Mouse (Mus musculus) adrenal gland, adult 8-10 months (tissue): ENCODE measurements around the gene Olfr1490. TPM values are rescaled to one million over a fixed set of nuclear protein-coding genes. Genes with fewer than 3 reads are reported as not detected.
"Not testable (repeated sequence)": the region's sequence is repeated elsewhere in the genome, so short reads cannot be mapped to it uniquely, and the experiment has no call there.

ENCODE experiments used
- DNase-seq: peaks from one replicate; pipeline ENCODE4 v3.0.0; 2022
- microRNA-seq, 2 experiments: library from miRNA; unstranded; fragments of <30 nt; microRNA quantifications; one replicate each; pipeline ENCODE4 v1.2.0; 2022
- total RNA-seq, 4 experiments: library from RNA; stranded (reverse); gene quantifications; 2 replicates each; pipeline ENCODE4 v1.2.4; 2022

Gene Olfr1490
- total RNA-seq = not detected

DNA sequence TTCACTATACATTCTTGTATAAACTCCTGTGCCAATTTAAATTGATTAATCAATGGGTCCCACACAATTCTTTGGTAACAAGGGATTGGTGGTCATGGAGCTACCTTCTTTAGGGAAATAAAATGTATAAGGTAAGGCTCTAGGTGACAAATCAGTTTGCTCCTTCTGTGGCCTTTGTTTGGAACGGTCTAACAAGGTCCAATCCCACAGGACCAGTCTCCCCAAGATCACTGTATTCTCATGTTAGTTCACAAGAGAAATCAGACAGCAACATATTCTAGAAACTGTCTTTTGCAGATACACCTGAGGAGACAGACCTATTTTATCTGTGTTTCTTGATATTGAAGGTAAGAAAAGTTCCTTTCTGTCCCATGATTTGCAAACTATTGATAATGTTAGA, at the start of gene Olfr1490:
TSS of gene Olfr1490 (plus strand) at position 301 of the 400 bp plus-strand sequence.
- no peak for DNase-seq

DNA sequence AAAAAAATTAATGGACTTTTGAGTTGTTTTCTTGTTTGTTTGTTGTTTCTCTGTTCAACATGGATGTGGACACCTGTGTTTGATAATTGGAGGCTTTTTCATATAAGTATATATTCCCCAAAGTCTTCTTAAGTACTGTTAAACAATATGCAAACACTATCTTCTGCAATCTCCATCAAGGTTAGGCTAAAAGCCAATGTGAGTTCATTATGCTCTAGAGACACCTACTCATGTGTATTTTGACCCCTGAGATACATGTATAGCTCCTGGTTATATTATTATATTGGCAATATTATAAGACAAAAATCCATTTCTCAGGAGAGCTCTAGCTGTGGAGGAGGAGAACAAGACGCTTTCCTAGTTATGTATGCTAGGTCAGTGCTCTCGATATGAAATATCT, 33.8 kb upstream of the Olfr1490 start, which contains the start of gene Olfr1487:
TSS of gene Olfr1487 (plus strand) at position 301 of the 400 bp plus-strand sequence.
- DNase-seq = not testable (repeated sequence)

DNA sequence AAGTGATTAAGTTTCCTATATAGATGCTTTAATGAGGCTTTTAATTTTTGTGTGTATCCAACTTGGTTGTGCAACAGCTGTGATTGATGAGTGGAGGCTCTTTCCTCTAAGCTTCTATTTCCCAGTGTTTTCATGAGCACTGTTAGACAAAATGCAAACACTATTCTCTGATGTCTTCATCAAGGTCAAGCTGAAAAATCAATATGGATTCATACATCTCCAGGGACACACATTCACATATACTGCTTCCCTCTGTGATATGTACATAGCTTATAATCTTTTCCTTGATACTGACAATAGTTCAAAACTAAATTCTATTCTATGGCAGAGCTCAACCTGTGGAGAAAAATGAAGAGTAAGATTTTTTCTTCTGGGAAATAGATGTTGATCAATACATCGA, 19.6 kb upstream of the Olfr1490 start, which contains the start of gene Olfr1489:
TSS of gene Olfr1489 (plus strand) at position 301 of the 400 bp plus-strand sequence.
- DNase-seq = no peak

DNA sequence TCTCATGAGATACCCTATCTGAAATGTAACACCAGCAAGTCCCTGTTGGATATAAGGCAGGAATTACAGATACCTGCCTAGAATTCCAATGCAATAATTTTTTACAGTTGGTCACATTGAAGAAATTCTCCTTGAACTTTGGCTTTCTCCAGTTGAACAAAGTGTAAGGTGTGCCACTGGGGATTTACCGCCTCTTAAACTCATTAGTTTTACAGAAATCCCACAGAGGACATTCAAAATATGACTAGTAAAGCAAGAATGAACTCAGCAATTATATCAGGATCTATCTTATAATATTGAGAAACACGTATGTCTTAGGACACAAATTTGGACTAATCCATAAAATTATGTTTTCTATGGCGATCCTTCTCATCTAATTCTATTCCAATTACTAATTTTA, 46.1 kb downstream of the Olfr1490 start, which contains the start of gene Olfr1491:
TSS of gene Olfr1491 (plus strand) at position 301 of the 400 bp plus-strand sequence.
- no peak for DNase-seq

Small RNA genes within 50 kb of the gene (microRNA-seq; reads per million reads assigned to microRNA genes)
- 0 reads per million in 2 experiments for gene Gm23931

Other genes starting within 250 kb of the Olfr1490 start
- not detected for gene Olfr1469, start 243.2 kb upstream of the Olfr1490 start, total RNA-seq
- not detected for gene Olfr1471, start 207.7 kb upstream of the Olfr1490 start, total RNA-seq
- not detected for gene Olfr1472, start 195.0 kb upstream of the Olfr1490 start, total RNA-seq
- not detected for gene Olfr1474, start 181.5 kb upstream of the Olfr1490 start, total RNA-seq
- not detected for gene Olfr1475, start 170.9 kb upstream of the Olfr1490 start, total RNA-seq
- not detected for gene Olfr1477, start 150.5 kb upstream of the Olfr1490 start, total RNA-seq
- not detected for gene Olfr1480, start 123.2 kb upstream of the Olfr1490 start, total RNA-seq
- gene Olfr1484, start 67.6 kb upstream of the Olfr1490 start, total RNA-seq = not detected
- not detected for gene Olfr1487, start 33.7 kb upstream of the Olfr1490 start, total RNA-seq
- gene Olfr1489, start 19.5 kb upstream of the Olfr1490 start, total RNA-seq = not detected
- not detected for gene Olfr1491, start 46.2 kb downstream of the Olfr1490 start, total RNA-seq
- gene Olfr1493-ps1, start 72.2 kb downstream of the Olfr1490 start, total RNA-seq = not detected
- not detected for gene Olfr1494, start 88.6 kb downstream of the Olfr1490 start, total RNA-seq
- not detected for gene Olfr1495, start 113.5 kb downstream of the Olfr1490 start, total RNA-seq
- not detected for gene Olfr1496, start 126.8 kb downstream of the Olfr1490 start, total RNA-seq
- gene Olfr1497, start 147.1 kb downstream of the Olfr1490 start, total RNA-seq = not detected
- gene Olfr1499, start 168.4 kb downstream of the Olfr1490 start, total RNA-seq = not detected
- not detected for gene Olfr1500, start 179.4 kb downstream of the Olfr1490 start, total RNA-seq
- gene Olfr1501, start 199.6 kb downstream of the Olfr1490 start, total RNA-seq = not detected
- not detected for gene Olfr1502, start 210.7 kb downstream of the Olfr1490 start, total RNA-seq
- not detected for gene Olfr1504, start 246.8 kb downstream of the Olfr1490 start, total RNA-seq